Mouse (Mus musculus) lung, adult 2 months (tissue): ENCODE results near the gene Dyrk3.
"Not testable (repeated sequence)": the region's sequence is repeated elsewhere in the genome, so short reads cannot be mapped to it uniquely, and the experiment has no call there.

Source experiments
- CTCF ChIP-seq: fragments of 200-500 bp; IDR thresholded peaks from 2 replicates; pipeline ENCODE4 v1.5.1; 2011; ENCODE audit warnings: mild to moderate bottlenecking, low read length, control low read depth; ENCODE audit not compliant: insufficient read depth
- POLR2A ChIP-seq: fragments of 200-500 bp; IDR thresholded peaks from 2 replicates; pipeline ENCODE4 v1.6.1; 2011; ENCODE audit warnings: low read depth, mild to moderate bottlenecking, control low read depth, low read length, borderline replicate concordance; ENCODE audit errors: extremely low read depth

- TF ChIP-seq POLR2A, CTCF: not testable (repeated sequence)
These were observed 21.6 kb upstream of the Dyrk3 start for GRCm38 (mm10) chr1:131159573-131160327.
